ENCODE assay signal across 18 mouse cellular contexts in genomic region chr8:64193421-64193820, GRCm38 (mm10).
"Had no signal": no experiment of that assay in that cellular context is flagged by ENCODE, and none has a peak within 500 bp of the region (broad histone marks: within the 10 kb centered on the region; RNA-seq: fewer than 3 reads in every experiment).

No protein-coding gene starts in this region.

- H3K27ac ChIP-seq: midbrain, embryonic 10.5 days; midbrain, embryonic 12.5 days; neural tube, embryonic 13.5 days; neural tube, embryonic 15.5 days had no signal

- DNase-seq: lung, adult 18-20 months; lung, embryonic 14.5 days; lung, postnatal 10 days; lung, postnatal 4 days; midbrain, embryonic 14.5 days; retina, postnatal 1 day; right cerebral cortex, adult 18-20 months; right cerebral cortex, postnatal 25 days; right cerebral cortex, postnatal 4 days; spleen, adult 18-20 months; thymus, adult 18-20 months; thymus, postnatal 25 days; thymus, postnatal 4 days had no signal

- H3K27me3 ChIP-seq: midbrain, embryonic 12.5 days; neural tube, embryonic 13.5 days; neural tube, embryonic 15.5 days had no signal

- H3K4me3 ChIP-seq: midbrain, embryonic 10.5 days; midbrain, embryonic 12.5 days; myocyte; neural tube, embryonic 13.5 days; neural tube, embryonic 15.5 days had no signal

- H3K4me1 ChIP-seq: midbrain, embryonic 10.5 days; neural tube, embryonic 13.5 days; neural tube, embryonic 15.5 days had no signal

- H3K36me3 ChIP-seq: midbrain, embryonic 10.5 days; midbrain, embryonic 12.5 days; neural tube, embryonic 13.5 days; neural tube, embryonic 15.5 days had no signal
